Mouse (Mus musculus): Measurements from ENCODE around the gene Letm1.

DNA sequence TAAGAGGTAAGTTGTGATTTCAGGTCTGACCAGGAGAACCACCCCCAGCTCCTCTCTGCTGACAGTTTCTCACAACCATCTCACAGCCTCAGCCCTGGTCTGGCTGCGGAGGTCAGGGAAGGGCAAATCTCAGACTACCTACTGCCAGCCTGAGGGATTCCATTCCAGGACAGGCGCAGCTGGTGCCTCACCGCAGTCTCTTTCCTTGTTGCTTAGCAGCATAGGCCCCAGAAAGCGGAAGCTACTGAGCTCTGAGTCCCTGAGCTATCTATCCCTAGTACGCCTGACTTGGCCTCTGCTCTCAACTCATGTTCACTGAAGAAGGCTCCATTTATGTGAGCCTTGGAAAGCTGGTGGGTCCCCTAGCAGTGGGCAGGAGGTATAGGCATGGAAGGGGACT is 64.2 kb downstream of the Letm1 start:
- TF ChIP-seq POLR2A (IDR thresholded peaks at IDR 0.05; ENCODE audit: extremely low read depth, insufficient read depth, low read length) (no peak), CTCF (IDR thresholded peaks at IDR 0.05; ENCODE audit: low read depth, low read length) (no peak)
